Comparison of ENCODE assay signal across 20 mouse cellular contexts in genomic region chr19:57059018-57059580, GRCm38 (mm10). TPM values are rescaled to one million over a fixed set of nuclear protein-coding genes. Genes with fewer than 3 reads are reported as not detected.
A peak's percentile ranks its signal among the peaks of the same experiment; 100 is the strongest.
DNase-seq lines count a peak whose midpoint lies in the region; ATAC-seq lines count a peak whose summit lies in the region.
"Had no signal": no experiment of that assay in that cellular context is flagged by ENCODE, and none has a peak within 500 bp of the region (broad histone marks: within the 10 kb centered on the region; RNA-seq: fewer than 3 reads in every experiment).

No protein-coding gene starts in this region.

- H3K36me3 ChIP-seq in hindbrain, embryonic 15.5 days = peaks cover 18% of the 10 kb centered on the region
- peaks cover 22% of the 10 kb centered on the region for H3K36me3 ChIP-seq in hindbrain, embryonic 13.5 days
- H3K36me3 ChIP-seq in neural tube, embryonic 11.5 days (ENCODE audit: control insufficient read depth, insufficient read depth, low read length) = no peaks in the 10 kb centered on the region
- H3K36me3 ChIP-seq in neural tube, embryonic 15.5 days = peaks cover 13% of the 10 kb centered on the region
- H3K36me3 ChIP-seq in embryonic facial prominence, embryonic 10.5 days (replicated peaks) = peaks cover 28% of the 10 kb centered on the region
- peaks cover 6% of the 10 kb centered on the region for H3K36me3 ChIP-seq in stomach, embryonic 16.5 days (ENCODE audit: control insufficient read depth, insufficient read depth, low read length)
- no peaks in the 10 kb centered on the region for H3K36me3 ChIP-seq in forebrain, embryonic 14.5 days (ENCODE audit: control insufficient read depth, insufficient read depth, low read length)

- WGBS in hindbrain, embryonic 15.5 days = 49% methylated on average over 19 of the region's 19 CpGs
- 38% methylated on average over 19 of the region's 19 CpGs for WGBS in hindbrain, embryonic 13.5 days
- WGBS in neural tube, embryonic 11.5 days = 36% methylated on average over 19 of the region's 19 CpGs
- whole genome bisulfite sequencing in neural tube, embryonic 15.5 days = 38% methylated on average over 19 of the region's 19 CpGs
- WGBS in embryonic facial prominence, embryonic 10.5 days = 43% methylated on average over 19 of the region's 19 CpGs
- 45% methylated on average over 19 of the region's 19 CpGs for WGBS in stomach, embryonic 16.5 days
- WGBS in forebrain, embryonic 14.5 days = 56% methylated on average over 19 of the region's 19 CpGs

- H3K4me3 ChIP-seq in hindbrain, embryonic 15.5 days = no peak overlapping the region
- H3K4me3 ChIP-seq in hindbrain, embryonic 13.5 days = no peak overlapping the region
- H3K4me3 ChIP-seq in neural tube, embryonic 11.5 days (ENCODE audit: low read depth, low read length) = no peak overlapping the region
- H3K4me3 ChIP-seq in neural tube, embryonic 15.5 days (replicated peaks) = no peak overlapping the region
- peak overlapping the region; percentile 11; the same call in 1 of the 2 replicates for H3K4me3 ChIP-seq in embryonic facial prominence, embryonic 10.5 days
- no peak overlapping the region for H3K4me3 ChIP-seq in stomach, embryonic 16.5 days (replicated peaks; ENCODE audit: low read length)
- no peak overlapping the region for H3K4me3 ChIP-seq in forebrain, embryonic 14.5 days (ENCODE audit: low read depth, low read length)
- H3K4me3 ChIP-seq: embryonic facial prominence, embryonic 15.5 days; midbrain, embryonic 13.5 days had no signal

- no peaks in the 10 kb centered on the region for H3K27me3 ChIP-seq in hindbrain, embryonic 15.5 days
- H3K27me3 ChIP-seq in hindbrain, embryonic 13.5 days = no peaks in the 10 kb centered on the region
- no peaks in the 10 kb centered on the region for H3K27me3 ChIP-seq in neural tube, embryonic 11.5 days (ENCODE audit: control insufficient read depth, insufficient read depth, low read length)
- no peaks in the 10 kb centered on the region for H3K27me3 ChIP-seq in neural tube, embryonic 15.5 days (replicated peaks)
- no peaks in the 10 kb centered on the region for H3K27me3 ChIP-seq in embryonic facial prominence, embryonic 10.5 days (replicated peaks; ENCODE audit: low read depth, poor library complexity, severe bottlenecking)
- no peaks in the 10 kb centered on the region for H3K27me3 ChIP-seq in stomach, embryonic 16.5 days (ENCODE audit: control insufficient read depth, insufficient read depth, low read length)
- H3K27me3 ChIP-seq in forebrain, embryonic 14.5 days (replicated peaks; ENCODE audit: control insufficient read depth, insufficient read depth, low read length) = no peaks in the 10 kb centered on the region
- H3K27me3 ChIP-seq: embryonic facial prominence, embryonic 15.5 days; midbrain, embryonic 13.5 days had no signal

- H3K9ac ChIP-seq in hindbrain, embryonic 15.5 days = no peak overlapping the region
- no peak overlapping the region for H3K9ac ChIP-seq in hindbrain, embryonic 13.5 days
- no peak overlapping the region for H3K9ac ChIP-seq in neural tube, embryonic 11.5 days (ENCODE audit: low read length)
- H3K9ac ChIP-seq in neural tube, embryonic 15.5 days (replicated peaks) = no peak overlapping the region
- H3K9ac ChIP-seq in stomach, embryonic 16.5 days (ENCODE audit: low read length) = no peak overlapping the region
- no peak overlapping the region for H3K9ac ChIP-seq in forebrain, embryonic 14.5 days (ENCODE audit: low read length)
- H3K9ac ChIP-seq: embryonic facial prominence, embryonic 15.5 days; liver, embryonic 14.5 days; lung, embryonic 14.5 days; midbrain, embryonic 13.5 days had no signal

- no peak overlapping the region for H3K4me2 ChIP-seq in hindbrain, embryonic 15.5 days
- no peak overlapping the region for H3K4me2 ChIP-seq in hindbrain, embryonic 13.5 days
- 0 out of 2 replicates have a peak overlapping the region, but pooled peaks have one; percentile 8 for H3K4me2 ChIP-seq in neural tube, embryonic 11.5 days (ENCODE audit: low read depth)
- no peak overlapping the region for H3K4me2 ChIP-seq in neural tube, embryonic 15.5 days
- H3K4me2 ChIP-seq in stomach, embryonic 16.5 days (ENCODE audit: low read depth, low read length) = no peak overlapping the region
- no peak overlapping the region for H3K4me2 ChIP-seq in forebrain, embryonic 14.5 days (ENCODE audit: low read length)
- H3K4me2 ChIP-seq: embryonic facial prominence, embryonic 15.5 days; lung, embryonic 14.5 days; midbrain, embryonic 13.5 days had no signal

- no peak overlapping the region for H3K27ac ChIP-seq in hindbrain, embryonic 15.5 days (replicated peaks)
- no peak overlapping the region for H3K27ac ChIP-seq in hindbrain, embryonic 13.5 days
- no peak overlapping the region for H3K27ac ChIP-seq in neural tube, embryonic 11.5 days (ENCODE audit: low read depth, low read length)
- H3K27ac ChIP-seq in neural tube, embryonic 15.5 days (replicated peaks) = no peak overlapping the region
- H3K27ac ChIP-seq in embryonic facial prominence, embryonic 10.5 days (replicated peaks) = no peak overlapping the region
- no peak overlapping the region for H3K27ac ChIP-seq in stomach, embryonic 16.5 days (ENCODE audit: low read length)
- no peak overlapping the region for H3K27ac ChIP-seq in forebrain, embryonic 14.5 days (ENCODE audit: low read depth, low read length)
- H3K27ac ChIP-seq: embryonic facial prominence, embryonic 15.5 days; liver, embryonic 14.5 days; midbrain, embryonic 13.5 days had no signal

- no peak for DNase-seq in neural tube, embryonic 11.5 days (ENCODE audit: low spot score)
- DNase-seq in embryonic facial prominence, embryonic 10.5 days (ENCODE audit: low spot score) = no peak
- no peak for DNase-seq in layer of hippocampus, adult 18-20 months (ENCODE audit: low spot score in 2 of 2)
- DNase-seq in forebrain, embryonic 14.5 days (ENCODE audit: low spot score) = no peak
- DNase-seq: adrenal gland, postnatal 25 days; cerebellum, adult 9-10 months; gastrocnemius, postnatal 14 days; lung, embryonic 14.5 days had no signal

- H3K9me3 ChIP-seq in hindbrain, embryonic 15.5 days = no peaks in the 10 kb centered on the region
- H3K9me3 ChIP-seq in hindbrain, embryonic 13.5 days = peaks cover 4% of the 10 kb centered on the region; the same call in 1 of the 2 replicates
- no peaks in the 10 kb centered on the region for H3K9me3 ChIP-seq in neural tube, embryonic 11.5 days (ENCODE audit: control insufficient read depth, low read length)
- H3K9me3 ChIP-seq in neural tube, embryonic 15.5 days (replicated peaks) = no peaks in the 10 kb centered on the region
- H3K9me3 ChIP-seq in embryonic facial prominence, embryonic 10.5 days = peaks cover 6% of the 10 kb centered on the region
- peaks cover 4% of the 10 kb centered on the region; the same call in 1 of the 2 replicates for H3K9me3 ChIP-seq in stomach, embryonic 16.5 days (replicated peaks; ENCODE audit: control insufficient read depth, low read length)
- H3K9me3 ChIP-seq in forebrain, embryonic 14.5 days (replicated peaks; ENCODE audit: control insufficient read depth, low read length) = no peaks in the 10 kb centered on the region; the same call in 1 of the 2 replicates
- H3K9me3 ChIP-seq: embryonic facial prominence, embryonic 15.5 days had no signal

- 0 out of 2 replicates have a peak, but pooled peaks have one; percentile 51 for ATAC-seq in hindbrain, embryonic 15.5 days (ENCODE audit: low FRiP score, low read depth)
- no peak for ATAC-seq in hindbrain, embryonic 13.5 days (ENCODE audit: low FRiP score)
- ATAC-seq in neural tube, embryonic 11.5 days (ENCODE audit: insufficient read depth, low FRiP score, low TSS enrichment) = no peak
- ATAC-seq in neural tube, embryonic 15.5 days (ENCODE audit: low FRiP score) = no peak
- 0 out of 2 replicates have a peak, but pooled peaks have one; percentile 21 for ATAC-seq in stomach, embryonic 16.5 days (ENCODE audit: insufficient read depth, low FRiP score)
- no peak for ATAC-seq in forebrain, embryonic 14.5 days
- ATAC-seq: CD4-positive, CD25-positive, alpha-beta regulatory T cell, adult 4 months; forebrain, embryonic 16.5 days; hindbrain, embryonic 16.5 days; intestine, embryonic 16.5 days; midbrain, embryonic 13.5 days had no signal

- no peaks in the 10 kb centered on the region for H3K4me1 ChIP-seq in hindbrain, embryonic 15.5 days (replicated peaks)
- no peaks in the 10 kb centered on the region for H3K4me1 ChIP-seq in hindbrain, embryonic 13.5 days (replicated peaks)
- H3K4me1 ChIP-seq in neural tube, embryonic 11.5 days (ENCODE audit: control insufficient read depth, insufficient read depth, low read length) = no peaks in the 10 kb centered on the region
- no peaks in the 10 kb centered on the region for H3K4me1 ChIP-seq in neural tube, embryonic 15.5 days
- H3K4me1 ChIP-seq in embryonic facial prominence, embryonic 10.5 days = peaks cover 5% of the 10 kb centered on the region
- H3K4me1 ChIP-seq in stomach, embryonic 16.5 days (ENCODE audit: control insufficient read depth, insufficient read depth, low read length) = no peaks in the 10 kb centered on the region
- no peaks in the 10 kb centered on the region for H3K4me1 ChIP-seq in forebrain, embryonic 14.5 days (ENCODE audit: control insufficient read depth, insufficient read depth, low read length)
- H3K4me1 ChIP-seq: embryonic facial prominence, embryonic 15.5 days had no signal

RNA-seq across cellular contexts. Expression of gene Afap1l2, which starts 51.1 kb away (rescaled TPM):
- 14.5 and 16.4 TPM in 2 replicates for polyA plus RNA-seq in hindbrain, embryonic 15.5 days (2015; fragmentation: Nextera tagmentation; extraction: Ambion mirVana)
- polyA plus RNA-seq in hindbrain, embryonic 13.5 days (2015; fragmentation: Nextera tagmentation; extraction: Ambion mirVana) = 9.5 and 12.2 TPM in 2 replicates
- polyA plus RNA-seq in neural tube, embryonic 11.5 days (2014; fragmentation: Nextera tagmentation; extraction: Ambion mirVana) = 9.3 and 11.4 TPM in 2 replicates
- polyA plus RNA-seq in neural tube, embryonic 15.5 days (2015; fragmentation: Nextera tagmentation; extraction: Ambion mirVana) = 12.3 and 15.9 TPM in 2 replicates
- polyA plus RNA-seq in embryonic facial prominence, embryonic 10.5 days (2016; fragmentation: Nextera tagmentation; extraction: Ambion mirVana) = 4.4 and 5.2 TPM in 2 replicates
- 23.1 and 23.9 TPM in 2 replicates for polyA plus RNA-seq in stomach, embryonic 16.5 days (2015; fragmentation: Nextera tagmentation; extraction: Ambion mirVana)
- 10 to 100 TPM in 1 of 2 experiments, 1 to 10 TPM in 1; 9.0 to 11.6 TPM for total RNA-seq in layer of hippocampus, adult 18-20 months (2021)
- polyA plus RNA-seq in forebrain, embryonic 14.5 days (2014; fragmentation: Nextera tagmentation; extraction: Ambion mirVana) = 4.9 and 7.9 TPM in 2 replicates
- total RNA-seq: megakaryocyte, adult 5-6 weeks had no signal
- polyA plus RNA-seq: CD4-positive, CD25-positive, alpha-beta regulatory T cell, adult 4 months had no signal

Comparison
In these comparisons a context has a peak if more than half of its experiments do, and no peak if none do; other contexts are left out.
1. ATAC-seq: peak in hindbrain, embryonic 15.5 days (single experiment) and stomach, embryonic 16.5 days (single experiment); none in hindbrain, embryonic 13.5 days (single experiment), neural tube, embryonic 11.5 days (single experiment), neural tube, embryonic 15.5 days (single experiment) and forebrain, embryonic 14.5 days (single experiment).